Comparison of ENCODE assay signal across 25 mouse cellular contexts in the genomic region with DNA sequence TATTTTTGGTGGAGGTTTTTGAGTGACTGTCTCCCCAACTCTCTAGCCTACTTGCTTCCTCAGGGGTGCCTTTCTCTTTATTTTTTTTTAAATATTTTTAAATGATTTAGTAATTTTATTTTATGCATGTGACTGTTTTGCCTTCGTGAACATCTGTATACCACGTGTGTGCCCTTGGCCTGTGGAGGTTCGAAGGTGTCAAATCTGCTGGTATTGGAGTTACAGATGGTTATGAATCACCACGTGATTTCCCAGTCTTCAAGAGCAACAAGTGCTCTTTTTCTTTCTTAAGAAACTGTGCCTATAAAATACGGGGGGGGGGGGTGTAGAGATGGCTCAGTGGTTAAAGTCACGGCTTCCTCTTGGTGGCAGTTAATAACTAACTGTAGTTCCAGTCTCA. TPM values are rescaled to one million over a fixed set of nuclear protein-coding genes. Genes with fewer than 3 reads are reported as not detected.
"Had no signal": no experiment of that assay in that cellular context is flagged by ENCODE, and none has a peak within 500 bp of the region (broad histone marks: within the 10 kb centered on the region; RNA-seq: fewer than 3 reads in every experiment).

No protein-coding gene starts in this region.

- H3K36me3 ChIP-seq: neural tube, embryonic 12.5 days; neural tube, embryonic 13.5 days; neural tube, embryonic 15.5 days; stomach, embryonic 15.5 days had no signal

- H3K4me1 ChIP-seq: neural tube, embryonic 13.5 days; neural tube, embryonic 15.5 days had no signal

- H3K4me3 ChIP-seq: neural tube, embryonic 12.5 days; neural tube, embryonic 13.5 days; neural tube, embryonic 15.5 days; stomach, embryonic 15.5 days had no signal

- DNase-seq: retina, postnatal 1 day; right cerebral cortex, adult 18-20 months; right cerebral cortex, postnatal 14 days; right cerebral cortex, postnatal 25 days; right cerebral cortex, postnatal 4 days; spleen, adult 18-20 months; thymus, adult 18-20 months; thymus, adult 2 months; thymus, postnatal 14 days; thymus, postnatal 25 days; thymus, postnatal 36 days; thymus, postnatal 4 days had no signal

- H3K27me3 ChIP-seq: neural tube, embryonic 12.5 days; neural tube, embryonic 13.5 days; neural tube, embryonic 15.5 days; stomach, embryonic 15.5 days had no signal

- H3K27ac ChIP-seq: neural tube, embryonic 12.5 days; neural tube, embryonic 13.5 days; neural tube, embryonic 15.5 days; stomach, embryonic 15.5 days; stomach, postnatal 0 days had no signal

RNA-seq across cellular contexts. Expression of a gene that starts 2.6 kb away (rescaled TPM):
- total RNA-seq: neutrophil, adult 5-6 weeks had no signal
- polyA plus RNA-seq: neural tube, embryonic 12.5 days; neural tube, embryonic 13.5 days; neural tube, embryonic 14.5 days; neural tube, embryonic 15.5 days; small intestine, adult 2 months; spleen, adult 2 months; stomach, embryonic 14.5 days; stomach, embryonic 16.5 days; stomach, postnatal 0 days; thymus, adult 2 months; thymus, postnatal 0 days; urinary bladder, adult 2 months had no signal

RNA-seq across cellular contexts. Expression of a gene that starts 42.2 kb away (rescaled TPM):
- total RNA-seq: neutrophil, adult 5-6 weeks had no signal
- polyA plus RNA-seq: stomach, postnatal 0 days had no signal
